Mouse (Mus musculus) forebrain, embryonic 10.5 days (tissue): ENCODE results near the gene Mrpl53. TPM values are rescaled to one million over a fixed set of nuclear protein-coding genes. Genes with fewer than 3 reads are reported as not detected.
"Not testable (repeated sequence)": the region's sequence is repeated elsewhere in the genome, so short reads cannot be mapped to it uniquely, and the experiment has no call there.

Experiments
- DNase-seq: peaks from one replicate; pipeline ENCODE4 v3.0.0-alpha.2; 2017; ENCODE audit warnings: low spot score; ENCODE audit errors: extremely low spot score
- H3K27ac ChIP-seq: fragments of 300-500 bp; sonication (generic); 2 replicates; pipeline ENCODE4 v1.5.1; 2016; ENCODE audit warnings: mild to moderate bottlenecking
- H3K27me3 ChIP-seq: fragments of 300-500 bp; sonication (generic); 2 replicates; pipeline ENCODE4 v1.6.1; 2016; ENCODE audit warnings: mild to moderate bottlenecking; ENCODE audit not compliant: poor library complexity, severe bottlenecking
- H3K36me3 ChIP-seq: fragments of 300-500 bp; sonication (generic); replicated peaks from 2 replicates; pipeline ENCODE4 v1.6.1; 2016; ENCODE audit warnings: mild to moderate bottlenecking, moderate library complexity
- H3K4me1 ChIP-seq: fragments of 300-500 bp; sonication (generic); 2 replicates; pipeline ENCODE4 v1.6.1; 2016
- H3K4me3 ChIP-seq: fragments of 300-500 bp; sonication (generic); 2 replicates; pipeline ENCODE4 v1.5.1; 2016; ENCODE audit warnings: mild to moderate bottlenecking, moderate library complexity
- H3K9me3 ChIP-seq: fragments of 300-500 bp; sonication (generic); 2 replicates; pipeline ENCODE4 v1.6.1; 2016; ENCODE audit warnings: mild to moderate bottlenecking, moderate library complexity
- WGBS: fragments of 180-500 bp; shearing (Covaris S2); methylation state at CpG from one replicate; pipeline ENCODE4 v1.1.7; 2016; 5-methylcytosine and 5-hydroxymethylcytosine counted together
- microRNA counts: library from miRNA; unstranded; fragments of <30 nt; microRNA quantifications from one replicate; lab custom pipeline; 2017
- microRNA-seq: library from miRNA; unstranded; fragments of <30 nt; microRNA quantifications from one replicate; pipeline ENCODE4, GENCODE M21; 2017
- polyA plus RNA-seq: library from polyadenylated mRNA; unstranded; fragments of >200 nt; fragmentation: Nextera tagmentation; extraction: Ambion mirVana; gene quantifications from 2 replicates; pipeline ENCODE4 v1.2.1, GENCODE M21; 2016

The Mrpl53 gene
- polyA plus RNA-seq, 1 experiment from 2014 or later: 135 TPM

GRCm38 (mm10) chr6:83147280-83147679, 38.4 kb downstream of the Mrpl53 start:
- Histone ChIP-seq H3K4me3 (no peak overlapping the region), H3K9me3 (no peaks in the 10 kb centered on the region), H3K36me3 (peaks cover 64% of the 10 kb centered on the region), H3K27me3 (peaks cover 9% of the 10 kb centered on the region), H3K4me1 (peaks cover 51% of the 10 kb centered on the region), H3K27ac (0 out of 2 replicates have a peak overlapping the region, but pooled peaks have one; percentile 11)
- WGBS: 66% methylated on average over 7 of the region's 7 CpGs
- DNase-seq: no peak

GRCm38 (mm10) chr6:83151721-83152120, 42.9 kb downstream of the Mrpl53 start:
- 31% methylated on average over 8 of the region's 8 CpGs for WGBS
- DNase-seq: no peak
- H3K27me3 ChIP-seq: peaks cover 9% of the 10 kb centered on the region; the same call in 1 of the 2 replicates
- H3K36me3 ChIP-seq: peaks cover 77% of the 10 kb centered on the region
- H3K4me3 ChIP-seq: no peak overlapping the region
- H3K4me1 ChIP-seq: peaks cover 54% of the 10 kb centered on the region
- H3K9me3 ChIP-seq: no peaks in the 10 kb centered on the region
- no peak overlapping the region for H3K27ac ChIP-seq

- H3K4me1 ChIP-seq: peaks cover 47% of the 10 kb centered on the region
- DNase-seq: no peak
- WGBS: 88% methylated on average over 12 of the region's 12 CpGs
- no peak overlapping the region for H3K4me3 ChIP-seq
- peaks cover 63% of the 10 kb centered on the region for H3K36me3 ChIP-seq
- no peak overlapping the region for H3K27ac ChIP-seq
- no peaks in the 10 kb centered on the region for H3K9me3 ChIP-seq
- peaks cover 9% of the 10 kb centered on the region; the same call in 1 of the 2 replicates for H3K27me3 ChIP-seq
These were observed 44.2 kb downstream of the Mrpl53 start for GRCm38 (mm10) chr6:83153038-83153437.

GRCm38 (mm10) chr6:83153485-83153884, 44.6 kb downstream of the Mrpl53 start:
- DNase-seq: no peak
- 79% methylated on average over 5 of the region's 5 CpGs for WGBS
- Histone ChIP-seq H3K27me3 (peaks cover 9% of the 10 kb centered on the region; the same call in 1 of the 2 replicates), H3K4me3 (no peak overlapping the region), H3K36me3 (peaks cover 59% of the 10 kb centered on the region), H3K27ac (no peak overlapping the region), H3K9me3 (no peaks in the 10 kb centered on the region), H3K4me1 (peaks cover 47% of the 10 kb centered on the region)

GRCm38 (mm10) chr6:83155552-83156238, 46.9 kb downstream of the Mrpl53 start:
- H3K27ac ChIP-seq: peak overlapping the region; percentile 83
- H3K36me3 ChIP-seq: peaks cover 37% of the 10 kb centered on the region
- 9% methylated on average over 23 of the region's 23 CpGs for WGBS
- H3K9me3 ChIP-seq: no peaks in the 10 kb centered on the region
- peaks cover 44% of the 10 kb centered on the region for H3K4me1 ChIP-seq
- no peak for DNase-seq
- H3K4me3 ChIP-seq: peak overlapping the region; percentile 68
- H3K27me3 ChIP-seq: peaks cover 20% of the 10 kb centered on the region

GRCm38 (mm10) chr6:83156259-83156684, 47.4 kb downstream of the Mrpl53 start, which contains the start of the genes Wdr54 and 1700003E16Rik:
Wdr54 (minus strand) TSS chr6:83156397.
1700003E16Rik (plus strand) TSS chr6:83156404.
- H3K4me3 ChIP-seq: peak within 1 kb of the TSS; percentile 68
- 1% methylated on average over 32 of the region's 32 CpGs for WGBS
- H3K36me3 ChIP-seq: peaks cover 31% of the 10 kb centered on the region
- peaks cover 26% of the 10 kb centered on the region for H3K27me3 ChIP-seq
- no peaks in the 10 kb centered on the region for H3K9me3 ChIP-seq
- H3K4me1 ChIP-seq: peaks cover 43% of the 10 kb centered on the region
- peak within 1 kb of the TSS; percentile 83 for H3K27ac ChIP-seq
- DNase-seq: peak; percentile 91

GRCm38 (mm10) chr6:83159456-83159855, 50.6 kb downstream of the Mrpl53 start:
- 39% methylated on average over 3 of the region's 3 CpGs for WGBS
- DNase-seq, H3K27ac ChIP-seq, H3K4me3 ChIP-seq, H3K36me3 ChIP-seq, H3K9me3 ChIP-seq: not testable (repeated sequence)
- H3K4me1 ChIP-seq: peaks cover 45% of the 10 kb centered on the region
- H3K27me3 ChIP-seq: peaks cover 47% of the 10 kb centered on the region

MicroRNAs encoded within 50 kb of the gene (microRNA counts, 519-probe panel; counts per million panel counts)
- 341 counts per million, percentile 65 among the panel's probes with 10 or more counts for microRNA mmu-miR-3470a+mmu-miR-3470b (lab: Ali Mortazavi, UCI)

Small RNAs within 50 kb of the gene (microRNA-seq; reads per million reads assigned to microRNA genes)
- not detected for gene Mir3470a

Other genes starting within 250 kb of the Mrpl53 start
- 1.8 TPM in 2 replicates for gene Sema4f, start 169.3 kb upstream of the Mrpl53 start, polyA plus RNA-seq
- 0.81 TPM in 1 of 2 replicates, not detected in the other for gene M1ap, start 162.1 kb upstream of the Mrpl53 start, polyA plus RNA-seq
- gene Dok1, start 75.6 kb upstream of the Mrpl53 start, polyA plus RNA-seq: 10.4 and 10.9 TPM in 2 replicates
- gene Loxl3, start 74.9 kb upstream of the Mrpl53 start, polyA plus RNA-seq: 7.2 and 9.4 TPM in 2 replicates
- gene Aup1, start 54.5 kb upstream of the Mrpl53 start, polyA plus RNA-seq: 164 and 169 TPM in 2 replicates
- gene Htra2, start 53.8 kb upstream of the Mrpl53 start, polyA plus RNA-seq: 78.1 and 92.0 TPM in 2 replicates
- 1.7 TPM in 2 replicates for gene Dqx1, start 51.2 kb upstream of the Mrpl53 start, polyA plus RNA-seq
- not detected in 2 replicates for gene Tlx2, start 38.7 kb upstream of the Mrpl53 start, polyA plus RNA-seq
- 37.6 and 39.4 TPM in 2 replicates for gene Pcgf1, start 31.2 kb upstream of the Mrpl53 start, polyA plus RNA-seq
- 0.20 and 0.29 TPM in 2 replicates for gene Lbx2, start 22.7 kb upstream of the Mrpl53 start, polyA plus RNA-seq
- 2.6 and 3.1 TPM in 2 replicates for gene Ccdc142, start 7.4 kb upstream of the Mrpl53 start, polyA plus RNA-seq
- gene Gm42688, start 7.4 kb upstream of the Mrpl53 start, polyA plus RNA-seq: 1.9 and 2.2 TPM in 2 replicates
- 32.6 and 38.3 TPM in 2 replicates for gene Mogs, start 6.5 kb downstream of the Mrpl53 start, polyA plus RNA-seq
- 125 and 137 TPM in 2 replicates for gene Wbp1, start 12.5 kb downstream of the Mrpl53 start, polyA plus RNA-seq
- 17.5 and 19.2 TPM in 2 replicates for gene Ino80b, start 16.4 kb downstream of the Mrpl53 start, polyA plus RNA-seq
- gene Rtkn, start 26.4 kb downstream of the Mrpl53 start, polyA plus RNA-seq: 32.1 and 32.7 TPM in 2 replicates
- gene Wdr54, start 47.4 kb downstream of the Mrpl53 start, polyA plus RNA-seq: 13.9 and 14.7 TPM in 2 replicates
- gene 1700003E16Rik, start 47.4 kb downstream of the Mrpl53 start, polyA plus RNA-seq: 1.3 and 1.9 TPM in 2 replicates
- 88.8 and 93.8 TPM in 2 replicates for gene Dctn1, start 56.9 kb downstream of the Mrpl53 start, polyA plus RNA-seq
- 0.30 and 1.1 TPM in 2 replicates for gene Slc4a5, start 110.8 kb downstream of the Mrpl53 start, polyA plus RNA-seq
- 64.5 and 65.7 TPM in 2 replicates for gene Mthfd2, start 216.9 kb downstream of the Mrpl53 start, polyA plus RNA-seq
- 55.2 and 59.3 TPM in 2 replicates for gene Mob1a, start 217.0 kb downstream of the Mrpl53 start, polyA plus RNA-seq
- gene Bola3, start 240.1 kb downstream of the Mrpl53 start, polyA plus RNA-seq: 168 and 172 TPM in 2 replicates